Mouse (Mus musculus): ENCODE results near the gene Mllt11.

Gene Mllt11

DNA sequence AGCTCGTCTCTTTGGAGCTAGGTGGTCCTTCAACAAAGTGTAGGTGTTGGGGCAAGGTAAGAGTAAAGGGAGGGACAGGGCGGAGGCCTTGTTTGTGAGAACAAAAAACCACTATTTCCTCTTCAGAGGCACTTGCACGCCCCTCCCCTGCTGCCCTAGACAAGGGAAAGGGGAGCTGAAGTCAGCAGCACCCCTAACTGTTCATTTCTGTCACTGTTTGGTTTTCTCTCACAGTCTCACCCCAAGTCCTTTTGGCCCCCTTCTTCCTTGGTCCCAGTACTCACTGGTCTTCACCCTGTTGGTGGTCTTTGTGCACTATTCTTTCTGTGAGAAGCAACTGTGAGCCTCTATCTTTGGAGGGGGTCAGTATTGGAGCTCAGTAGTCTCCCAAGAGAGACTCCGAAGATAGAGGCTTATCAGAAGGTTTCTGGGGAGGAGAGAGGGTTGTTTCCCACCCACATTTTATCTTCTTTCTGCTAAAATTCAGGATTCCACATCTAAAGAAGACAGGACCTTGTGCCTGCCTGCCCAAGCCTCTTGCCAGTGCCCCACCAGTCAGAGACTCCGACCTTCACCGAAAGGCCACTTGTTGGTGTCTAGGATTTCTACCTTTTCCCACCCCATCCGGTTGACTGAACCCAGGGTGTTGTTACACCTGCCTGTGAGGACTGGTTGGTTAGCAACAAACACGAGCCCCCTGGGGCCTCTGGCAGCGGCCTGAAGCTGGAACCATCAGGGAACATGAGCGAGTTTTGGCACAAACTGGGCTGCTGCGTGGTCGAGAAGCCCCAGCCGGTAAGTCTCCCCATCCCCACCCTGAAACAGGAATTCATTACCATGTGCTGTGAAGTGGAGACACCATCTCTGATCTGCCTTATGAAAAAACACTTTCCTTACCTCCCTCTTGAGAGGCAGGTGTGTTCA, at the start of gene Mllt11:
Gene Mllt11, minus strand, starts transcription at position 874 of the 924 bp plus-strand sequence.
- DNase-seq (ENCODE audit: low spot score), result no peak

DNA sequence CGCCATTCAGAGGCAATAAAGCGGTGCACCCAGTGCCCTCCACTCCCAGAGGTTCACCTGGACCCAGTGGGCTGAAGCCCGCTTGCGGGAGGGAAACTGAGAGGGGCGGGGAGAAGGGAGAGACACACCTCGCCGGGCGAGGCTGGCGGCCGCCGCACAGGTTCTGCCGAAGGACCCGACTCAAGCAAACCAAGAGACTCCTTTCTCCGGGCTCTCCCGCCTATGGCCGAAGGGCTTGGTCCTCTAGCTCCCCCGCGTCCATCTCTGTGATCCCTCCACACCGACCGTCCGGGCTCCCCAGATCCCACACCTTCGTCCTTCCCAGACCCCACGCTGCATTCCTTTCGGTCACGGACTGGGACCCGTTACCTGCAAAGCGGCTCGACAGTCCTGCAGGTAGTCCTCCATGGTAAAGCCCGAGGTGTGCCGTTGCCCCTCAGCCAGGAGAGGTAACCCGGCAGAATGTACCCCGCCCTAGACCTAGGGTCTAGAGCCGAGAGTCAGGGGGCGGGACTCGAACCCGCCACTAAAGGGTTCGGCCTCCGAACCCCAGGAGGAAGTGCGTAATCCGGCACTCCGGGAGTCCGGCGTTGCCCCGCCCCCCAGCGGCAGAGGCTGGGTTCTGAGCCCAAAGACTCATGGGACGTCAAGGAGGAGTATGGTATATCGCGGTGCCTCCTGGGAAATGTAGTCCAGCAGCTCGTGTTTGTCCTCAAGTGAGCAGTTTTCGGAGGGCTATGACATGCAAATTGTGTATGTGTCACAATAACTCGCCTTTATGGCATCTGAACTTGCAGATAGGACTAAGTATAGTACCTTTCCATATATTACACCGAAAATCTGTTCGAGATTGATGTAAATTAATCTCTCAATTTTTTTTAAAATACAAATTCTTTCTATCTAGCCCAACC, 49.5 kb upstream of the Mllt11 start, which contains the start of the genes Mindy1 and Prune1:
Gene Mindy1, plus strand, starts transcription at position 130 of the 911 bp plus-strand sequence.
Gene Prune1, minus strand, starts transcription at position 861 of the 911 bp plus-strand sequence.
- DNase-seq (ENCODE audit: low spot score), result peak; percentile 97

DNA sequence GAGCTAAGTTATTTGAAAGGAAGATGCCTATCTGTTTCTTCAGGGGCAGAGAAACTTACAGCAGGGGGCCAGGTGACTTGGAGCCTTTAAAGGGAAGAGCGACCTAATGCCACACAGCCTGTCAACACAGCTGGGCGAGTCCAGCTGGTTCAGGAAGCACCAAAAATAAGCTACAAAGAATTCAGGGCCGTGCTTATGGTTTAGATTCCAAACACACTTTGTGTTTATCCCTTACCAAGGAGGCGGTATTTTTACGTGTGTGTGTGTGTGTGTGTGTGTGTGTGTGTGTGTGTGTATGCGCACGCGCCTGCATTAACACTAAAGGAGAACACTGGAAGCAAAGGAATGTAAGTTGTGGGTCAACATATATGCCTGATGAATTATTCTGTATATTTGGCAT, 48.8 kb upstream of the Mllt11 start:
- DNase-seq (ENCODE audit: low spot score), result no peak

DNA sequence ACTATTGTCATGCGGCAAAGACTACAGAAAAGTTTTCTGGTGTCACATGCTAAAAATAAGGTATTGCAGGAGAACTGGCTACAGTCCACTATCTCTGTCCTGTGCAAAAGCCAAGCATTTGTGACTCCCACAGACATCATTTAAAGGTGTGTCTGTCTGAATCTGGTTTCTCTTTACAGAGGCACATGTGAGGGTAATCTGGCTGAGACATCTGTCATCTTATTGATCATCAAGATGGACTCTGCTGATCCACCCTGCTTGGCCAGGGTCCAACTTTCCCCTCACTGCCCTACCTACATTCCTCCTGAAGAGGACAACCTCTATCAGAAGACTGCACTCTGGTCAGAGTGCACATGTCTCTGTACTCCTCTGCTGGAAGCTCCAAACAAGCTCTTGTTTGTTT, 45.2 kb upstream of the Mllt11 start:
- no peak for DNase-seq (ENCODE audit: low spot score)

DNA sequence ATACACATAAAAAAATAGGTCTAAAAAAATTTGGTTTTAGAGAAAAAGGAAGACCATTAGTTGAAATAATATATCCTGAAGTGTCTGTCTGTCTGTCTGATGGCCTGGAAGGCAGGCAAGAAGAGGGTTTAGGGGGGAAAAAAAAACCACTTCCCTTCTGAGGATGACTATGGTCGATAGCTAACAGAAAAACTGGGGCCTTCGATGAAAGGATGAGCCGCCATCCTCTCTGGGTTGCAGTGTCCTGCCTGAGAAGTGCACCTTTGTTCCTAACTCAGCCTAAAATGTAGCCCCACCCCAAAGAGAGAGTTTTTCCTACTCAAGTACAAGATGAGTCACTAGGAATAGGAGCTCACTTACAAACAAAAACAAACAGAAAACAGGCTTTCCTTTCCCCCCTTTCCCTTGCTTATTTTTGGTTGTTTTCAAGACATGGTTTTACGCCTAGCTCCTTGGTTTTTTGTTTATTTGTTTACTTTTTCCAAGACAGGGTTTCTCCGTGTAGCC, 44.5 kb upstream of the Mllt11 start:
- no peak for DNase-seq (ENCODE audit: low spot score)

DNA sequence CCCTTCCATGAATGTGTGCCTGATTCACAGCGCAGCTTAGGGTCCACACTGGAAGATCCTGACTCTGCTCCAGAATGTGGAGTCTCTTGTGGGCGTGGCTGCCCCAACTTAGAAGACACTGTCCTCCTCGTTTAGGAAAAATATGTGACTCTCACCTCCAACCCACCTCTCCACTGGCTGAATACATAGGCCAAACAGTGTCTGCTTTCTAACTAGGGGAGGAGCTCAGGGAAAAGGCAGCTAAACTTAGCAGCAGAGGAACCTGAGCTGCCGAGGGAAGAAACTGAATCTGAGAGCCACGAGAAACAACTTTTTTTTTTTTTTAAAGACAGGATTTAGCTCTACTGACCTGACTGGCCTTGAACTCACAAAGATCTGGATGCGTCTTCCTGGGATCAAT, 43.2 kb upstream of the Mllt11 start:
- no peak for DNase-seq (ENCODE audit: low spot score)

DNA sequence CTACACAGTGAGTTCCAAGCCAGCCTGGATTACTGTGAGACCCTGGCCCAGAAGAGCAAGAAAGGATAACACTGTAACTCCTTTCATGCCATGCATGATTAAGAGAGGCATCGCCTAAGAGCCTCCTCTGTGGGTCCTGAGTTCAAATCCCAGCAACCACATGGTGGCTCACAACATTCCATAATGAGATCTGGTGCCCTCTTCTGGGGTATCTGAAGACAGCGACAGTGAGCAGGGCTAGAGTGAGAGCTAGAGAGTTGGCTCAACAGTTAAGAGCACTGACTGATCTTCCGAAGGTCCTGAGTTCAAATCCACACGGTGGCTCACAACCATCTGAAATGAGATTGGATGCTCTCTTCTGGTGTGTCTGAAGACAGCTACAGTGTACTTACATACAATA, 42.5 kb upstream of the Mllt11 start:
- no peak for DNase-seq (ENCODE audit: low spot score)

DNA sequence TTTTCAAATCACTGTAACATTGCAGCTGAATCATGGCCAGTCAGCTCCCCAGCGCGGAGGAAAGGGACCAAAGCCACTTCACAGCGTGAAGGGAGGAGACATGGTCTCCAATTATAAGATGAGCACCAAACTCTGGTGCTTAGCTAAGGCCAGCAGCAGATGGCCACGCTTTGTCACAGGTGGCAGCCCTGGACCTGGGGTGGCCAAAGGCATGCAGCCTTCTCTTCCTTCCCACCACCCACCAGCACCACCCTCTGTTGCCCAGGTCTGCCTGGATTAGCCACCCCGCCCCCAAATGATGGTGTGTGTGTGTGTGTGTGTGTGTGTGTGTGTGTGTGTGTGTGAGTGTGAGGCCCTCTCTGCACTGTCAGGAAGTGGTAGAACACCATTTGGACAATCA, 41.5 kb upstream of the Mllt11 start:
- no peak for DNase-seq (ENCODE audit: low spot score)

DNA sequence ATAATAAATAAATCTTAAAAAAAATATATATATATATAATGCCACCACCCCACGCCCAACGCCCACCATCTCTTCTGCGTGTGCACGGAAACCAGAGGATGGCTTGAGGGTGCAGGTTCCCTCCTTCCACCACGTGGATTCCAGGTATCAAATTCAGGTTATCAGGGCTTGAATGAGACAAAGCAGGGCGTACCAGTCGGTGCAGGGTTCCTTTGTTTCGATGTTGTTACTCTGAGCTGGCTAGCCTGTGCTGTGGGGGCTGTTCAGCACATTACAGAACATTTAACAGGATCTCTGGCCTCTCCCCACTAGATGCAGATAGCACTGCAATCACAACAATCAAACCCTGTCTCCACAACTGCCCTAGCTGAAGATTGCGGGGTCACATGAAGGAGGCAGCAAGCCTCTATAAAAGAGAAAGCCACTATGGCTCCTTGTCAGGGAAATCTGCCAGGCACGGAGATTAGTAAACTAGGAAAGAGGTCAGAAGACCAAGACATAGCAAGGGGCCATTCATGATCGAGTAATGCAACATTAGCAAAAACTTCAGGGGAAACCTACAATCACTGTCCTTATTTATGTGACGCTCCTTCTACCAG, 38.9 kb upstream of the Mllt11 start:
- no peak for DNase-seq (ENCODE audit: low spot score)

DNA sequence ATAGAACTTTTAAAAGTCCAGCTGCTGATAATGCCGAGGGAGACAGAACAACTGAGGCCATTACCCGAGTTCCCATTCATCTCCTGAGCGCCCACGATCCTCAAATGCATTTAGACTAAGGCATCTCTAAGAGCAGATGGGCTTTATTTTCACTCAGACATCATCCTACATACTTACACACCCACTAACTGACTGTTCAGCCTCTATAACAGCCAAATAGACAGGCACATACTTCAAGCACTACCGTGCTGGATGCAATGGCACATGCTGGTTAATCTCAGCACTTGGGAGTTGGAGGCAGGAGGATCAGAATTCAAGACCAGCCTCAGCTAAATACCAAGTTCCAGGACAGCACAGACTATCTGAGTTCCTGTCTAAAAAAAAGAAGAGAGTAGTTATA, 37.8 kb upstream of the Mllt11 start:
- DNase-seq (ENCODE audit: low spot score), result no peak

DNA sequence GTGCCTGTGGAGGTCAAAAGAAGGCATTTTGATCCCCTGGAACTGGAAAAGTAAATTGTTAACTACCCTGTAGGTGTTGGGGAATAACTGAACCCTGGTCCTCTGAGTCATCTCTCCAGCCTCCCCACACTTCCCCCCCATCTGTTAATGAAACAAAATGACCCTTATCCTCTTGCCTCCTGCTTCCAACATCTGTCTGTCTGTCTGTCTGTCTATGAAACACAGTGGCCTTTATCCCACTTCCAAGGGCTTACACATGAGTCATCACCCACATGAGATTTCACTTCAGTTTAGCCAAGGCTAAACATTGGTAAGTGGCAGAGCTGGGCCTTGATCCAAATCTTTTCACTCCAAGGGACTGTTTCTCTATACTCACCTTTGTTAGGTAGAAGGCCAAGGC, 35.9 kb upstream of the Mllt11 start:
- no peak for DNase-seq (ENCODE audit: low spot score)

DNA sequence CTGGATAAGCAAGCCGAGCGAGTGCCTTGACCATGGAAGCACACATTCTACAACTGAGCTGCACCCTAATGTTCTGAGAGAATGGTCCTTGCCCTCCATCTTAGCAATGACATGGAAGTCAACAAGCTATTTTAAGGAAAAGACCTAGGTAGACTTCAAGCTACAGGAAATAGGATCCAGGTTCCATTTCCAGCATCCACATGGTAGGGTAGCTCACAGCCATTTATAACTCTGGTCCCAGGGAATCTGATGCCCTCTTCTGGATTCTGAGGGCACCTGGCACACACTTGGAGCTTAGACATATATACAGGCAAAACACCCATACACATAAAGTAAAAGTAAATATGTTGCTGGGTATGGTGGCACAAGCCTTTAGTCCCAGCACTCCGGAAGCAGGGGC, 34.1 kb upstream of the Mllt11 start:
- no peak for DNase-seq (ENCODE audit: low spot score)

DNA sequence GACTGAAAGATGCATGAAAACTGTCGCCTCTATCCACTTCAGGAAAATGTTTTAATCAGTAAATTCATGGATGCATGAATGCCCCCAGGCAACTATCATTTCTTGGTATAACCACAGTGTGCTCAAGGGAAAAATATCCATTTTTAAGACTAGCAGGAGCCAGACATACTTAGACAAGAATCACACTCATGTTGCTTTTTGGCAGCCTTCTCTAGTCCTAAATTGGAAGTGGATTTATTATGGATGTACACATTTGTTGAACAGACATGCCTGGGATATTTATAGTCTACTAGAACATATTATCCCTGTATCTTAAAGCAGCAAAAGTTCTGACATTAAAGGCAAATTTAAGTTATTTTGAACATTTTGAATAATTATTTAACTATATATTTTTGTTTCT, 32.8 kb upstream of the Mllt11 start:
- no peak for DNase-seq (ENCODE audit: low spot score)

DNA sequence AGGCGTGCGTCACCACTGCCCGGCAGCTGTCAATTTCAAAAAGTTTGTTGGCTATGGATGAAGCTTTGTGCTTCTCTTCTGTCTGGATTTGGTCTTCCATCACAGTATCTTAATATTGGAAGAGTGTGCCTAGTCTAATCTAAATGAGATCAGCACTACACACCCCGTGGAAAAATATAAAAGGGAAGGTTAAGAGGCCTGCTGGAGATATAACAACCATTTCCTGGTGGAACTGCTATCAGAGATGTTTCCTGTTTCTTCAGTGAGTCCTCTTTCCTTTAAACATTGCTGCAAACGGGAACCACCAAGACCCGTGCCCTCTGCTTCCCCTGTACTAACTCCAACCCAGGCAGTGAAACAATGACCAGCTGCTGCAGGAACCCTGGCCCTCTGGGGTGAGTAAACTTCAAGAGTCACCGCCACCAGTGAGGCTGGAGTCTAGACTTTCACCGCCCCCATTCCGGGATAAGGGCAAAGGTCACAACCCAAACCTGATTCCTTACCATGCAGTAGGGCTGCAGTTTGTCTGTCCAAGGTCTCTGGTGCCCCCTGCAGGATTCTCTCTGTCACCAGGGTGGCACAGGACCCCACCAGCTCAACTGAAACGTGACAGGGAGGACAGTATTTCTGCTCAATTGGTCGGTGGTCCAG, 31.2 kb upstream of the Mllt11 start:
- DNase-seq (ENCODE audit: low spot score), result no peak

DNA sequence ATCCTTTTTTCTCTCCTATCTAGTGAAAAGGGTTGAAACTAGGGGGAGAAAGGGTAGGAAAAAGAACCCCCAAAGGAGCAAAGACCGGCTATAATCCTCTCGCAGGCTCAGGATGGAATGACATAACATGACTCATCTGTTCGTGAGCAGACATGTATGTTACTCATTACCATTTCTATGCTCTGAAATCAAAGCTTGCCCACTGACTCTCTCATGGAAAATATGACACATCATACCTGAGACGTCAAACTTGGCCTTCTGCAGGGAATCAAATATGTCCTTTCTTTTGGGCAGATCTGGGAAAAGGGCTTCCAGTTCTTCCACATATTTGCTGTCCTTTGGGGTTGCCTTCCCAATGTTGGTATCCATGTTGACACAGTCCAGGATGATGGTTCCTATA, 30.0 kb upstream of the Mllt11 start:
- no peak for DNase-seq (ENCODE audit: low spot score)

DNA sequence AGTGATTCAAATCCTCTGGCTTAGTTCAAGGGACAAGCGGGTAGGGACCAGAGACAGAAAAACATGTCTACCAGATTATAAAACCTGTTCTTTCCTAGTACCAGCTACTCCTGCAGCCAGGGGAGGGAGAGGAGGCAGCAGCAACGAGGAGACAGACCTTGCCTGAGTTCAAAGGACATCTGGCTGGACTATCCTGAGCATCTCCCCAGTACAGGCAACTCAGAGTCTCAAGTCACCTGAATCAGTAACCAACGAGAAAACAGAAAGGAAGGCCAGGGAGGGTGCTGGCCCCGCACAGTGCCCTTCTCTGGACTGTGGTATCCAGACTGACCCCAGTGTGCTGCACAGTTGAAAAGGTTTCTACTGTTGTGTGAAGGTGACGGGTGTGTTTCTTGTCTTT, 25.0 kb upstream of the Mllt11 start:
- DNase-seq (ENCODE audit: low spot score), result no peak

DNA sequence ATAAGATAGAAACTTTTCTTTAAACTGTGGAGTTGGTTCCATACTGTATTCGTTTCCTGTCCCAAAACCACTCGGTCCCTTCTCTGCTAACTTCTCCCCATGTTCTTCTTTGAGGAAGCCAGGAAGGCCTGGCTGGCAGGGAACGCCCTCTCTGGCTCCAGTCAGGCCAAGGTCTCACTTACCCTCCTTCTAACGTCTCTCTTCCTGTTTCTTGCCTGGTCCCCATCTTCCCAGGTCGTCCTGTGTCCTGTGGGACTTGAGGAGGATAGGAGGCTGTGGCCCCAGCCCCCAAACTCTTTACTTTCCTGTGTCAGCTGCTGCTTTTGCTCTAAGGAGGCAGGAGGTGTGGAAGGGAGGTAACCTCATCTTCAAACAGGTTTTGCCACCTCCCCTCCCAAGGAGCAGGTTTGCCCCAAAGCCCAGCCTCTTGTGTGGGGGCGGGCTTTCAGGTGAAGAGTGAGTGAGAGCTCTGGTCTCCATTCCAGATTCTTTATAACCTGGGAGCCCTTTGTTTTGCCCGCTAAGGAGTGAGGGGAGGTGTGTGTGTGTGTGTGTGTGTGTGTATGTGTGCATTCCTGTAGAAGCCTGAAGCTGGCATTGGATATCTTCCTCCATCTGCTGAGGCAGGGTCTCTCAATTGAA, 18.9 kb upstream of the Mllt11 start, which contains the start of gene Bnipl:
Gene Bnipl, minus strand, starts transcription at position 411 of the 642 bp plus-strand sequence.
- no peak for DNase-seq (ENCODE audit: low spot score)

DNA sequence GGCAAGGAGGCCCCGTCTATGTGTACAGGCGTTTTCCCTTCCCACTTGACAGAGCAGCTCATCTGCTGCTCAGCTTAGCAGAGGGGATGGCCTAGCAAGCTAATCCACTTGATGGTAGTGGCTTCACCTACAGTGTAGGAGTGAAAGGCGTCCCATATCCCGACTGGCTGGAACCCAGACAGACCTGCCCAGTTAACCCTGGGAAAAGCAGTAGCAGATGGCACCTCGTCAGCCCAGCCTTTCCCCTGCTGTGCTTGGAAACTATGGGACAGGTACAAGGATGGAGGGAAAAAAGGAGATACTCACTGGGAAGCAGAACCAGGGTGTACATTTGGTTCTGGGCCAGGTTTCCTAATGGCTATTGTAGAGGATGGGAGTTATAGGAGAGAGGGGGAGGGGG, 18.4 kb upstream of the Mllt11 start:
- no peak for DNase-seq (ENCODE audit: low spot score)

DNA sequence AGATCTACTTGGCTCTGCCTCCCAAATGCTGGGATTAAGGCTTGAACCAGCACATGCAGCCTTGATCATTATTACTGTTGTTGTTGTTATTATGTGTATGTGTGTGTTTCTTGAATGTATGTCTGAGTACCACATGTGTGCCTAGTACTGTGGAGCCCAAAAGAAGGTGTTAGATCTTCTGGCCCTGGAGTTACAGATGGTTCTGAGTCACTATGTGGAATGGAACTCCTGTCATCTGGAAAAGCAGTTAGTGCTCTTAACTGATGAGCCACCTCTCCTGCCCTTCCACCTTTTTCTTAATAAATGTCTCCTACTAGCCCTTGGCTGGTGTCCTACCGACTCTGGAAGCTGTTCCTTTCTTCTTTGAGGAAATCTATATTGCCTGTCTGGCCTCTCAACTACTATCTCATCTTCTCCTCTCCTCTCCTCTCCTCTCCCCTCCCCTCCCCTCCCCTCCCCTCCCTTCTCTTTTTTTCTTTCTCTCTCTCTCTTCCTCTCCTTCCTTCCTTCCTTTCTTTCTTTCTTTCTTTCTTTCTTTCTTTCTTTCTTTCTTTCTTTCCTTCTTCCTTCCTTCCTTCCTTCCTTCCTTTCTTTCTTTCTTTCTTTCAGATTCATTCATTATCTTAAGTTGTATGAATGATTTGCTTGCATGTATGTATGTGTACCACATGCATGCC, 15.8 kb upstream of the Mllt11 start:
- no peak for DNase-seq (ENCODE audit: low spot score)

DNA sequence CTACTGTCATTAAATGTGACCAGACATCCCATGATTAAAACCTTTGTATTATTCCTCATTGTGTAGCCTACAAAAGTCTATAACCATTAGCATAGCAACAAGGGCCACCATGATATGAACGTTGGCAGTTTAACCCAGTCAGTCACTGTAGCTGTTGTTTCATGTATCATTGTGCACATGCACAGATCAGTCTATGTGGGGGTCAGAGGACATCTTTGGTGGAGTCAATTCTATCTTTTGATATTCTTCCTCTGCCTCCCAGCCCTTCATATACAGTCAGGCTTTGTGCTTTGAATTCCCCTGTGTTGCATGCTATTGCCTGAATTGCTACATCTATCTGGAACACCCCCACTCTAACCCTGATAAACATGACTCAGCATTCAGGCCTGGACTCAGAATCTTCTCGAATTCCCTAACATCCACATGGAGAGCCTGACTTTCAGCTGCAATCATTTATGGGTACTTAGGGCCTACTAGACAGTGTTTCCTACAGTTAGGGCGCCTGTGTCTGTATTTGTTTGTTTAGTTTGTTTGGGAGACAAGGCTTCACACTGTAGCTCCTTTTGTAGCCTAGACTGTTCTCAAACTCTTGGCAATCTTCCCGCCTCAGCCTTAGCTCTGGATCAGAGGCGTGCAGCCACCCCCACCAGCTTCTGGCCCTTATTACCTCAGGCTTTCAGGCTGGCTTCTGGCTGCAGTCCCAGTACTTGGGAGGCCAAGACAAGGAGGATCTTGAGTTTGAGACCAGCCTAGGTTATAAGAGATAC, 14.7 kb upstream of the Mllt11 start:
- DNase-seq (ENCODE audit: low spot score), result no peak

All from left cerebral cortex, adult 11 months (tissue).